Mouse (Mus musculus): ENCODE results near the gene F2.

GRCm38 (mm10) chr2:91646733-91647132, 10.5 kb upstream of the F2 start:
- TF ChIP-seq CTCF (IDR thresholded peaks at IDR 0.05; ENCODE audit: control insufficient read depth, insufficient read depth, low read length) (peak; percentile 72), POLR2A (IDR thresholded peaks at IDR 0.05; ENCODE audit: borderline replicate concordance, control insufficient read depth, low read depth, low read length) (no peak)
